Mouse (Mus musculus): Measurements from ENCODE around the gene Sf1. TPM values are rescaled to one million over a fixed set of nuclear protein-coding genes. Genes with fewer than 3 reads are reported as not detected.

Sf1 gene
- polyA plus RNA-seq, 1 experiment: 61.1 TPM

DNA sequence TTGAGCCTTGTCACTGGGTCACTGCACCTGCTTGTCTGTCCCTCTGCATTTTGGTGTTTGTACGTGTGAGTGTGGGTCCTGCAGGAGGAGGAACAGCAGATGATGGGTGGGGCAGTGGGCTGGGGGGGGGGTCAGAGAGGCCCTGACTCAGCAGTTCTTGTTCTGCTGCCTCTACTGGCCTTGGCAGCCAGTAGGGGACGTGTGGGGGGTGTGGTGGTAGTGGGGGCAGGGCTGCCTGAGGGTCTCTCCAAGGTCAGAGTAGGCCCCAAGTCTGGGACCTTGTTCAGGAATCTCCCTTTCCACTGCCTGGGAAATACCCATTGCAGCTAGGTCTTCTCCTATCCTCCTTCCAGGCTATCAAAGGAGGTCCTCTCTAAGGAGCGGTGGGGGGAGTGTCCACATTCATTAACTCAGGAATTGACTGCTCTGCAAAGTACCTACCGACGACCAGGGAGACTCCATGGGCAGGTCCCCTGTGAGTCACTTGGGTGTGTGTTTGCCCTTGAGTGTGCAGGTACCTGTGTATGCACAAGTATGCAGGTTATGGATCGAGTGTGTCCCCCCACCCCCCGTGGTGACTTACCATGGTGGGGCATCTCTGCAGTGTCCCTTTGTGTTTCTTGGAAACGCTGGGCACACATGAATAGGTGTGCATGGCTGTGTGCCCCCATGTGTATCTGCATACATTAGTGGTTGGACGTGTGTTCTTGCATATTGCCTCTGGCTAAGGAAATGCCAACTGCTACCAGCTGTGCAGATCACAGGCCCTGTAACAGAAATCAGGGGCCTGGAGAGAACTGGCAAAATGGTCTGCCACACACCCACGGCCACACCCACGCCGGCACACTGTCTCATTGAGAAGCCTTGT lies 53.6 kb downstream of the Sf1 start:
- WGBS: 40% methylated on average over 12 of the region's 12 CpGs
- no peak for DNase-seq (ENCODE audit: low read depth, low spot score)

- WGBS: under 1% methylated on average over 46 of the region's 46 CpGs
- peak; percentile 38 for DNase-seq (ENCODE audit: low read depth, low spot score)
Observed at GRCm38 (mm10) chr19:6418233-6418879, 54.9 kb downstream of the Sf1 start, which contains the start of gene Nrxn2. Gene Nrxn2, plus strand, starts transcription at chr19:6418731.

DNA sequence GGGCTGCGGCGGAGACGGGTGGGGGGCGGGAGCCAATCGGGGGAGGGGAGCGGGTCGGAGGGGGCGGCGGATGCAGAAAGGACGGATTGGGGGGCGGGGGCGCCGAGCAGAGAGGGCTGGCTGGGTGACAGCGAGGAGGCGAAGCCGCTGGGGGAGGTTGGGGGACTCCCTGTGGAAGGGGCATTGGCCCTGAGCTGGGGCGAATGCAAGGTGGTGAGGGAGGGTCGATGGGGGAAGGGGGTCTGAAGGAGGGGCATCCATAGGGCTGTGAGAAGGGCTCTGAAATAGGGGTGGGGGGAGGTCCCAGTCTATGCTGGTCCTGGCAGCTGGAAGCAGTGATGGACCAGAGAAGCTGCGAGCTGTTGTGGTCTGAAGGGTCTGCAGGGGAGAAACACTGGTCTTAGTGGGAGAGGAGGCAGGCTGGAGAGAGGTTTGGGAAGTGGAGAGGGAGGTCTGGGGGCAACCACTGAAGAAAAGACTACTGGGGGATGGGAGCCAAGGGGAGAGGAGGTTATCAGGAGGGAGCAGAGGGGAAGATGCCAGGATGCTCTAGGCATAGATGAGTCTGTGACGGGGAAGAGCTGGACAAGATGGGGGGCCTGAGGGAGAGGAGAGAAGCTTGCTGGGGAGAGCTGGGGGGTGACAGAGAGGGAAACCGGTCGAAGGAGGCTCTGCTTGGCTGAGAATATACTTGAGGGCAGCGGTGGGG lies 55.6 kb downstream of the Sf1 start:
- 15% methylated on average over 20 of the region's 23 CpGs for WGBS
- no peak for DNase-seq (ENCODE audit: low read depth, low spot score)

DNA sequence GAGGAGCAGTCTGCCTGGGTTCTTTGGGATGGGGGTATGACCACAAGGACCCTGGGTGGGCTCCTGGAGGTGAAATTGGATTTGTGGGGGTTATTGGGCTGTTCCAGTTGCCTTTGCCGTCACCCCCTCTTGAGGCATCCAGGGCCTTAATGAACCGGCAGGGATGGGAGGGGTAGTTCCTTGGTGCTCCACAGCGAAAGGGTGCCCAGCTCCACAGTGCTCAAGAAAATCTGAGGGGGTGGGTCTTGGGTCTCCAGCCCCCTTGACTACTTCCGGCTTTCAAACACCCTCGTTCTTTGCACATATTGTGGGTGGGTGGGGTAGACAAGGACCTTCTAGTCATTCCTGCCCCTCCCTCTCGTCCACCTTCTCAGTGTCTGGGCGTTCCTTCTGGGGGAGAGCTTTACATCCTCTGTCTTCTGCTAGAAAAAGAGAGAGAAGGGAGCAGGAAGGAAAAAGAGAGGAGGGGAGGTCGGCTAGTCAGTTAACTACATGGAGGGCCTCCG lies 56.4 kb downstream of the Sf1 start:
- no peak for DNase-seq (ENCODE audit: low read depth, low spot score)
- 50% methylated on average over 9 of the region's 9 CpGs for WGBS

DNA sequence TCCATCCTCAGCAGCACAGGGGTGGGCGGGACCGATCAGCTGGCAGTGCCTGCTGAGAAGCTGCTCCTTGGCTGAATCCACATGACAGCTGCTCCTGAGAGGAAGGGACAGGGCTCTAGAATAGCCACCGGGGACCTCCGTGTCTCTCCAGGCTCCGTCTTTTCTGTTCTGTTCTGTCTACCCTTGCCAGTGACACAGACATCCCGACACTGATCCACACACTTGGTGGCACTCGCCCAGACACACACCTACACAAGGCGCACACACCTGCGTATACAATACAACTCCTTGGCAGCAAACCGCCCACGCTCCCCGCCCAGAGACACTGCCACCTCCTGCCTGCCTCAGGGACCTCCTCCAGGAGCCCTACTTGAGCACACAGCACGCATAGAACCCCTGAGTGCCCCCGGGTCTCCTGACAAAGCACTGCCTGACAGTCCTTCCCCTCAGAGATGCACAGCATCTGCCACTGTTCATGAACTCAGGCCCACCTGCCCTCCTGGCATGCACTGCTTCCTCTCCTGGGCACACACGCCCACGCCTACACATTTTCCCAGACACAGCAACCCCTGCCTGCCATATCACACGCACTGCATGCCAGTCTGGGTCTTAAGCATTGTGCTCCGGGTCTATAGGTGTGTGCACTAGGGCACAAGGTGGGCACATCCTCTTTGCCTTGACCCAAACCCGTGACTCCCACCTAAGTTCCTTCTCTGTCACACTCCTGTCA lies 57.2 kb downstream of the Sf1 start:
- no peak for DNase-seq (ENCODE audit: low read depth, low spot score)
- 25% methylated on average over 19 of the region's 19 CpGs for WGBS

DNA sequence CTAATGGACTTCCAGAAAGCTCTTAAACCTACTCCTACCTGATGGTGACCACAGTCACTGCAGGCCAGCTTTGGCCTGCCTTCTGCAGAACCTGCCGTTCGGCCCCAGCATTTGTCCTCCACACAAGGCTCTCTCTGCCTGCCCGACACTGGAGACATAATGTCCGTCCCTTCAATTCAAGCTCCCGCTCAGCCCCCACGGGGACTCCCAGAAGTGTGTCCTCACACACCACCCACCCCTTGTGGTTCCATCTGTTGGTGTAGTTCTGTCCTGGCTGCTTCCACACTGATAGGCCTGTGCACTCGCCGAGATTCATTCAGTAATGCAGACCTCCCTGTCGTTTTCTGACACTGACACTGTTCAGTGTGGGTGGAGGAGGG lies 57.7 kb downstream of the Sf1 start:
- 64% methylated on average over 9 of the region's 9 CpGs for WGBS

GRCm38 (mm10) chr19:6422014-6422413 lies 58.5 kb downstream of the Sf1 start:
- no peak for DNase-seq (ENCODE audit: low read depth, low spot score)
- WGBS: 46% methylated on average over 7 of the region's 7 CpGs

More for the DNA sequence above, 57.7 kb downstream of the Sf1 start:
- no peak for DNase-seq (ENCODE audit: low read depth, low spot score)

GRCm38 (mm10) chr19:6423241-6423640 lies 59.8 kb downstream of the Sf1 start:
- no peak for DNase-seq (ENCODE audit: low read depth, low spot score)
- WGBS: 60% methylated on average over 16 of the region's 16 CpGs

DNA sequence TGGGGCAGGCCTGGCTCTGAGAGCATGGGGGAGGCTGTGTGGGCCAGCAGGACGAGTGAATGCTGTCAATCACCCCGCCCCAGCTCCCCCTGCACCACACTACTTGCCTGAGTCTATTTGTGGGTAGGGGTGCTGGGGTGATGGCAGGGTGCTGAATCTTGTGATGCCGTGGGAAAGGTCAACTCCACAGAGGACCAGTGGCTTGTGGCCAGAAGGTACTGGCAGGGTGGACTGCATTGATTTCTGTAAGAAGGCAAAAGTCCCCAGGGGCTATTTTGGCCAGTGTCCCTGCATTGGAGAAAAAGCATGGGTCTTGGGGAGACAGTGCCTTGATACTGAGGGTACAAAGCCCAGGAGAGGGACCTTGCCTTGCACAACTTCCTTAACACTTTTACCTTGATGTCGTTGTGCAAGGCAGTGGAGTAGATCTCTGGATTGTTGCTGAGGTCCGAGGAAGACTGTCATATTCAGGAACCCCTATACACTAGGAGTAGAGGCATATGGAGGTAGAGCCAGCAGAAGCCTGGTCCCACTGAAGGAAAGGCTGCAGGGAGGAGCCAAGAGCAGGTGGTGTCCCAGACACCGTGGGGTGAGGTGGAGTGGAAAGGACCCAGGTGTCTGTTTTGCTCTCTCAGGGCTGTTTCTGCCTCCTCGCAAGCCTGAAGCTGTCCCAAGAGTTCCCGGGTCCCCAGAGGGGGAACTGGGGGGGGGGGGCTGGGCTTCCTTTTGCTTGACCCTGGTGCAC lies 60.8 kb downstream of the Sf1 start:
- no peak for DNase-seq (ENCODE audit: low read depth, low spot score)
- 70% methylated on average over 8 of the region's 8 CpGs for WGBS

GRCm38 (mm10) chr19:6425595-6425994 lies 62.1 kb downstream of the Sf1 start:
- WGBS: 77% methylated on average over 5 of the region's 5 CpGs
- DNase-seq (ENCODE audit: low read depth, low spot score): no peak

- DNase-seq (ENCODE audit: low read depth, low spot score): peak; percentile 25
- 16% methylated on average over 13 of the region's 13 CpGs for WGBS
Observed at GRCm38 (mm10) chr19:6426703-6427500, 63.4 kb downstream of the Sf1 start.

Other genes starting within 250 kb of the Sf1 start
- gene Sac3d1, start 245.0 kb upstream of the Sf1 start, polyA plus RNA-seq (2012; rRNA removed): 21.4 and 24.2 TPM in 2 replicates
- 40.7 and 47.6 TPM in 2 replicates for gene Snx15, start 235.4 kb upstream of the Sf1 start, polyA plus RNA-seq (2012; rRNA removed)
- 123 and 147 TPM in 2 replicates for gene Batf2, start 222.7 kb upstream of the Sf1 start, polyA plus RNA-seq (2012; rRNA removed)
- 68.6 and 69.0 TPM in 2 replicates for gene Arl2, start 222.1 kb upstream of the Sf1 start, polyA plus RNA-seq (2012; rRNA removed)
- gene Majin, start 179.3 kb upstream of the Sf1 start, polyA plus RNA-seq (2012; rRNA removed): 1.2 and 1.9 TPM in 2 replicates
- 0.48 and 0.70 TPM in 2 replicates for gene Gpha2, start 137.3 kb upstream of the Sf1 start, polyA plus RNA-seq (2012; rRNA removed)
- 38.1 and 44.0 TPM in 2 replicates for gene Ppp2r5b, start 127.8 kb upstream of the Sf1 start, polyA plus RNA-seq (2012; rRNA removed)
- gene Atg2a, start 122.0 kb upstream of the Sf1 start, polyA plus RNA-seq (2012; rRNA removed): 23.3 and 32.0 TPM in 2 replicates
- gene Ehd1, start 87.0 kb upstream of the Sf1 start, polyA plus RNA-seq (2012; rRNA removed): 142 and 291 TPM in 2 replicates
- gene Cdc42bpg, start 57.2 kb upstream of the Sf1 start, polyA plus RNA-seq (2012; rRNA removed): 20.7 and 32.6 TPM in 2 replicates
- 35.5 and 40.5 TPM in 2 replicates for gene Men1, start 28.7 kb upstream of the Sf1 start, polyA plus RNA-seq (2012; rRNA removed)
- gene Map4k2, start 22.6 kb upstream of the Sf1 start, polyA plus RNA-seq (2012; rRNA removed): 40.8 and 64.0 TPM in 2 replicates
- gene Pygm, start 20.7 kb downstream of the Sf1 start, polyA plus RNA-seq (2012; rRNA removed): 7.9 and 10.2 TPM in 2 replicates
- 41.0 and 41.9 TPM in 2 replicates for gene Rasgrp2, start 35.6 kb downstream of the Sf1 start, polyA plus RNA-seq (2012; rRNA removed)
- gene Nrxn2, start 55.0 kb downstream of the Sf1 start, polyA plus RNA-seq (2012; rRNA removed): 1.5 and 2.1 TPM in 2 replicates
- 0.15 TPM in 1 of 2 replicates, not detected in the other for gene Slc22a12, start 179.3 kb downstream of the Sf1 start, polyA plus RNA-seq (2012; rRNA removed)